Mouse (Mus musculus) lung, postnatal 0 days (tissue): ENCODE measurements around the gene Ankrd33b. TPM values are rescaled to one million over a fixed set of nuclear protein-coding genes. Genes with fewer than 3 reads are reported as not detected.

Source experiments
- ATAC-seq: fragments of 200-750 bp; cut with Nextera tagmentation; 2 replicates; pipeline ENCODE4 v1.8.0; 2017; ENCODE audit warnings: moderate library complexity
- DNase-seq: peaks from one replicate; pipeline ENCODE4 v3.0.0-alpha.2; 2016; ENCODE audit warnings: low spot score
- H3K27ac ChIP-seq: fragments of 300-500 bp; sonication (generic); 2 replicates; pipeline ENCODE4 v1.5.1; 2014; ENCODE audit warnings: antibody characterized with exemption, mild to moderate bottlenecking, low read length, mixed read lengths
- H3K27me3 ChIP-seq: fragments of 300-500 bp; sonication (generic); replicated peaks from 2 replicates; pipeline ENCODE4 v1.6.1; 2014; ENCODE audit warnings: low read length, mixed read lengths; ENCODE audit not compliant: insufficient read depth
- H3K36me3 ChIP-seq: fragments of 300-500 bp; sonication (generic); 2 replicates; pipeline ENCODE4 v1.6.1; 2014; ENCODE audit warnings: low read length, mixed read lengths; ENCODE audit not compliant: insufficient read depth
- H3K4me1 ChIP-seq: fragments of 300-500 bp; sonication (generic); 2 replicates; pipeline ENCODE4 v1.6.1; 2014; ENCODE audit warnings: antibody characterized with exemption, low read depth, low read length, mixed read lengths; ENCODE audit not compliant: insufficient read depth
- H3K4me2 ChIP-seq: fragments of 300-500 bp; sonication (generic); replicated peaks from 2 replicates; pipeline ENCODE4 v1.6.1; 2014; ENCODE audit warnings: low read depth, mild to moderate bottlenecking, low read length, moderate library complexity, mixed read lengths
- H3K4me3 ChIP-seq: fragments of 300-500 bp; sonication (generic); 2 replicates; pipeline ENCODE4 v1.5.1; 2014; ENCODE audit warnings: low read depth, low read length
- H3K9ac ChIP-seq: fragments of 300-500 bp; sonication (generic); replicated peaks from 2 replicates; pipeline ENCODE4 v1.6.1; 2014; ENCODE audit warnings: low read depth, mild to moderate bottlenecking
- H3K9me3 ChIP-seq: fragments of 300-500 bp; sonication (generic); 2 replicates; pipeline ENCODE4 v1.6.1; 2016; ENCODE audit warnings: low read length, mixed read lengths
- CTCF ChIP-seq: IDR thresholded peaks from 2 replicates; pipeline ENCODE4 v1.5.1; 2016; ENCODE audit warnings: antibody characterized with exemption, mild to moderate bottlenecking
- EP300 ChIP-seq: IDR thresholded peaks from 2 replicates; pipeline ENCODE4 v1.6.1; 2016; ENCODE audit warnings: antibody characterized with exemption, mild to moderate bottlenecking, control low read depth
- WGBS: fragments of 180-500 bp; shearing (Covaris S2); extraction: QIAGEN DNeasy Blood & Tissue Kit; methylation state at CpG from one replicate; pipeline ENCODE4 v1.1.7; 2014; 5-methylcytosine and 5-hydroxymethylcytosine counted together
- polyA plus RNA-seq: library from polyadenylated mRNA; unstranded; fragments of >200 nt; fragmentation: Nextera tagmentation; extraction: Ambion mirVana; gene quantifications from 2 replicates; pipeline ENCODE4 v1.2.1, GENCODE M21; 2015

Gene Ankrd33b
- polyA plus RNA-seq, 1 experiment from 2014 or later: 19.8 TPM

DNA sequence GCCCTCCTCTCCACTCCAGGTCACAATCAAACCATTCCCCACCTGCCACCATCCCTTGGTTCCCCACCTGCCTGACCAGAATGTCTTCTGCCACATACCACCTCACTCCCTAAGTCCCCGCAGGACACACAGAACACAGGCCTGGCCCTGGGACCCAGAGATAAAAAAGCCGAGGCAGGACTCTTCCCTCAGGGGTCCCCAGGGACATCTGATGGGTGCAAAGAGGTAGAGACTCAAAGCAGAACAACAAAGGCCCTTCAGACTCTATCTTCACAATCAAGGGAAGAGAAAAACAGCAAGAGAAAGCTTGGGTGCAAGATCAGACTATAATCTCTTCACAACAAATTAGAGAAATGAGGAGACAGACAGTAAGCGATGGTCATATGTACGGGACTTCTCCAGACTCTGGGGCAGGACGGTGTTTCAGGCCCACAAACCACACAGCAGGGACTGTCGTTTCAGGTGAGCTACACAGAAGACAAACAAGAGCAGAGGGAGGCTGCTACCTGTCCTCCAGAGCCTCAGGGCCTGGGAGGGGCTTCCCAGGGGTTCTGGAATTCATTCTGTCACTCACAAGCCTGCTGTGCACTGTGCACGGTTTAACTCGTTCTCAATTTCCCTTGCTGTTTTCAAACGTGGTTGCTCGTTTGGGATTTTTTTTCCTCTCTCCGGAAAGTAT lies 2.3 kb downstream of the Ankrd33b start:
- no peaks in the 10 kb centered on the region for H3K36me3 ChIP-seq
- peak overlapping the region; percentile 67 for H3K4me3 ChIP-seq
- H3K27ac ChIP-seq: no peak overlapping the region
- DNase-seq (no peak), ATAC-seq (peak; percentile 2; the same call in 1 of the 2 replicates)
- H3K27me3 ChIP-seq: peaks cover 19% of the 10 kb centered on the region; the same call in 1 of the 2 replicates
- no peaks in the 10 kb centered on the region for H3K9me3 ChIP-seq
- H3K4me1 ChIP-seq: 0 out of 2 replicates have a peak, but pooled peaks cover 10% of the 10 kb centered on the region
- WGBS: 32% methylated on average over 11 of the region's 11 CpGs
- H3K9ac ChIP-seq: no peak overlapping the region
- TF ChIP-seq CTCF (no peak), EP300 (no peak)
- H3K4me2 ChIP-seq: peak overlapping the region; percentile 88

DNA sequence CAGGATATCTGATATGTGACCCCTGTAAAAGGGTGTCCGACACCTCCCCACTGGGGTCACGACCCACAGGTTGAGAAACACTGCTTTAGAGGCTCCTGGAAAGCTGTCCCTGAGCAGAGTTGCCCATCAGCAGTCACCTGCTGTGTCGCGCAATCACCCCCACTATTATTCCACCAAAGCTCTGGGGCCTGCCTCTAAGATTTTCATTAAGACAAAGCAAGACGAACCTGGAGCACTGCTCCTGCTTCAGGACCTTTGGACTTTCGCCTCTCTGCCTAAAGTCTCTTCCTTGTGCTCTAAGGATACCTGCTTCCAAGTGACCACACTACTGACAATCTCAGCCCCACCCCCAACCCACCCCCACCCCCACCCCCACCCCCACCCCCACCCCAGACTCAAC lies 3.1 kb downstream of the Ankrd33b start:
- no peaks in the 10 kb centered on the region for H3K9me3 ChIP-seq
- H3K4me1 ChIP-seq: 0 out of 2 replicates have a peak, but pooled peaks cover 10% of the 10 kb centered on the region
- 82% methylated on average over 6 of the region's 6 CpGs for WGBS
- ATAC-seq (no peak), DNase-seq (no peak)
- H3K4me3 ChIP-seq: no peak overlapping the region
- TF ChIP-seq CTCF (no peak), EP300 (no peak)
- H3K9ac ChIP-seq: no peak overlapping the region
- no peaks in the 10 kb centered on the region for H3K36me3 ChIP-seq
- peak overlapping the region; percentile 88; the same call in 1 of the 2 replicates for H3K4me2 ChIP-seq
- no peak overlapping the region for H3K27ac ChIP-seq
- H3K27me3 ChIP-seq: peaks cover 19% of the 10 kb centered on the region; the same call in 1 of the 2 replicates

DNA sequence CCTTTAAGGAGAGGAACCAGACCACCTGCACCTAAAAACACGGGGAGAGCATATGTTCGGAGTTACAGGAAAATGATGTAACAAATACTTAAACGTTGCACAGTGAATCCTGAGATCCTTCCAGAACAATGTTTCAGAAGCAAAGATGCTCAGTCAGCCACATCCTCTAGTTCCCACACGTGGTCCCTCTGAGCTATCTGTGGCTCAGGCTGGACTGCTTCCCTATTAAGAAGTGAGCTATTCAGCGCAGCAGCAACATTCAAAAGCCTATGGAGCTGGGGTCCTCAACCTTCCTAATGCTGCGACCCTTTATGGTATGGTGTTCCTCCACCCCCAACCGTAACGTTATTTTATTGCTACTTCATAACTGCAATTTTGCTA lies 3.6 kb downstream of the Ankrd33b start:
- H3K27ac ChIP-seq: no peak overlapping the region
- DNase-seq (no peak), ATAC-seq (no peak)
- H3K9ac ChIP-seq: no peak overlapping the region
- 70% methylated on average over 8 of the region's 8 CpGs for WGBS
- no peaks in the 10 kb centered on the region for H3K9me3 ChIP-seq
- no peaks in the 10 kb centered on the region for H3K36me3 ChIP-seq
- 0 out of 2 replicates have a peak, but pooled peaks cover 6% of the 10 kb centered on the region for H3K4me1 ChIP-seq
- H3K4me3 ChIP-seq: no peak overlapping the region
- no peak overlapping the region for H3K4me2 ChIP-seq
- TF ChIP-seq EP300 (no peak), CTCF (no peak)
- peaks cover 15% of the 10 kb centered on the region; the same call in 1 of the 2 replicates for H3K27me3 ChIP-seq

DNA sequence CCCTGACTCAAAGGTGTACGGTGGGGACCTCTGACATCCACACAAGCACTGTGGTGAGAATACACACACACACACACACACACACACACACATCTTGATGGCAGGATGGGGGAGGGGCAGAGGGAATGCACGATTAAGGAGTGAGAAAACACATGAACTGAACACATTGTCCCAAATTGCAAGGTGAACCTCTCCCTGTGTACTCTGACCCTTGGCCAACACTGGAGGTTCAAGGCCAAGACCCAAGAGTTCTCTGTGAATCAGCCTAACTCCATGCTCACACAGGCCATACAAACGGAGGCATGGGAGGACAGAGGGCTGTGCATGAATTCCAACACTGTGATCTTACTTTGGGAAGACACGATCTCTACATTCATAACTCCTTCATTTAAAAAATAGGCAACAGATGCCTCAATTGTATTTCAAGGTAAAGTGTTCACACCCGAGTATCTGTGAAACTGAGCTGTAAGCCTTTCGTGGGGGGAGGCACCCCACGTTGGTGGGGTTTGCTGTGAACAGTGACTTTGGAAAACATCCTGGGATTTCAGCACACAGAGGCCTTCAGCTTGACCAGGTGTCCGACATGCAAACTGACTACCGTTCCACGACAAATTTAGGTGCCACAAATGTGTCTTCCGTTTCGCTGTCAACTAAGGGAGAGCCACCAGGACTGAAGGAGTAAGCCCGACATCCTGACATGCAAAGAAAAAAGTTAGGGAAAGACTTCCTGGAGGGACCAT lies 4.1 kb downstream of the Ankrd33b start:
- H3K9ac ChIP-seq: no peak overlapping the region
- no peak overlapping the region for H3K27ac ChIP-seq
- ATAC-seq: no peak

DNA sequence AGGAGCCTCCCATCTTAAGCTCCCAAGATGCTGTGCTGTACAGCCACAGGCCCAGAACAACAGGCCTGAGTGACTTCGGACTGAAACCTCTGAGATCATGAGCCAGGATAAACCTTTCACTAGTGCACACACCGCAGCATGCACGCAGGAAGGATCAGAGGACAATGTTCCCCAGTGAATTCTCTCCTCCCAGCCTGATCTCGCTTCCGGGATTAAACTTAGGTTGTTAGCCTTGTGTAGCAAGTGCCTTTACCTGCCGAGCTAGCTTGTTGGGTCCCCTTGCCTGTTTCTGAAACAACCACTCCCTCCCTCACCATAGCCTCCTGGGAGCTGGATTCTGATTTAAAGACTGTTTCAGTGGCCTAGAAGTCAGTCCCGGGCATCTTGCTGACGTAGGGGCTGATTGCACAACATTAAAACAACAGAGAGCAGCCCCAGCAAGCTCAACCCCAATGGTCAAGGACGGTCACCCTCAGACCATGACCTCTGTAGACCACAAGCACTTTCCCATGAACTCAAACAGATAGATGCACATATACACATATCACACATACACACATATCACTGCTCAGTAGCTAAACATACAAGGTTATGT lies 6.2 kb downstream of the Ankrd33b start:
- no peak for ATAC-seq
- no peak for TF ChIP-seq EP300
- TF ChIP-seq CTCF: no peak
- Histone ChIP-seq H3K4me3 (no peak overlapping the region), H3K4me1 (no peaks in the 10 kb centered on the region), H3K27me3 (no peaks in the 10 kb centered on the region), H3K9ac (no peak overlapping the region), H3K4me2 (no peak overlapping the region), H3K27ac (no peak overlapping the region), H3K9me3 (no peaks in the 10 kb centered on the region), H3K36me3 (no peaks in the 10 kb centered on the region)
- DNase-seq: no peak
- 84% methylated on average over 9 of the region's 9 CpGs for WGBS

More for the DNA sequence above, 4.1 kb downstream of the Ankrd33b start:
- H3K36me3 ChIP-seq: no peaks in the 10 kb centered on the region
- no peak overlapping the region for H3K4me3 ChIP-seq
- peaks cover 11% of the 10 kb centered on the region; the same call in 1 of the 2 replicates for H3K27me3 ChIP-seq
- 76% methylated on average over 13 of the region's 13 CpGs for WGBS
- no peaks in the 10 kb centered on the region for H3K9me3 ChIP-seq
- no peak for DNase-seq
- H3K4me2 ChIP-seq: no peak overlapping the region
- 0 out of 2 replicates have a peak, but pooled peaks cover 6% of the 10 kb centered on the region for H3K4me1 ChIP-seq
- TF ChIP-seq EP300 (no peak), CTCF (no peak)

DNA sequence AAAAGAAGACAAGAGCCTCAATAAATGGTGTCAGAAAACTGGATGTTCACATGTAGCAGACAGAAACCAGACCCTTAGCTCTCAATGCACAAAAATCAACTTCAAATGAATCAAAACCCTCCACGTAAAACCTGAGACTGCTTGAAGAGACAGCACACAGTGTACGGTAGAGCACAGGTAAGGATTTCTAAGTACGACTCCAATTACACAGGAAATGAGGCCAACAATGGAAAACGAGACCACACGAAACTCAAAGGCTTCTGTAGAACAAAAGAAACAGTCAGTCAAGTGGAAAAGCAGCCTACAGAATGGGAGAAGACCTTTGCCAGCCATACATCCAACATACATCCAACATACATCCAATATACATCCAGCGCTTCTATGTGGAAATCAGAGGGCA lies 6.9 kb downstream of the Ankrd33b start:
- no peak for DNase-seq
- H3K9me3 ChIP-seq: no peaks in the 10 kb centered on the region
- H3K27ac ChIP-seq: no peak overlapping the region
- 64% methylated on average over 6 of the region's 6 CpGs for WGBS
- no peak overlapping the region for H3K9ac ChIP-seq
- H3K4me1 ChIP-seq: no peaks in the 10 kb centered on the region
- H3K27me3 ChIP-seq: no peaks in the 10 kb centered on the region
- no peak for TF ChIP-seq CTCF
- no peak for TF ChIP-seq EP300
- H3K4me2 ChIP-seq: no peak overlapping the region
- H3K36me3 ChIP-seq: no peaks in the 10 kb centered on the region
- H3K4me3 ChIP-seq: no peak overlapping the region
- no peak for ATAC-seq
